Mouse (Mus musculus) gastrocnemius, postnatal 25 days (tissue): ENCODE measurements around the gene Klhdc1. TPM values are rescaled to one million over a fixed set of nuclear protein-coding genes. Genes with fewer than 3 reads are reported as not detected.
A peak's percentile ranks its signal among the peaks of the same experiment; 100 is the strongest.

Experiments
- DNase-seq: peaks from one replicate; pipeline ENCODE4 v3.0.0; 2022
- total RNA-seq, 2 experiments: library from RNA; stranded (reverse); gene quantifications; 1 replicate in 1 of 2; 2 replicates in 1 of 2; pipeline ENCODE4 v1.2.3; 2021

Klhdc1 gene
- total RNA-seq, 2 experiments from 2014 or later = 15.2 to 18.1 TPM

DNA sequence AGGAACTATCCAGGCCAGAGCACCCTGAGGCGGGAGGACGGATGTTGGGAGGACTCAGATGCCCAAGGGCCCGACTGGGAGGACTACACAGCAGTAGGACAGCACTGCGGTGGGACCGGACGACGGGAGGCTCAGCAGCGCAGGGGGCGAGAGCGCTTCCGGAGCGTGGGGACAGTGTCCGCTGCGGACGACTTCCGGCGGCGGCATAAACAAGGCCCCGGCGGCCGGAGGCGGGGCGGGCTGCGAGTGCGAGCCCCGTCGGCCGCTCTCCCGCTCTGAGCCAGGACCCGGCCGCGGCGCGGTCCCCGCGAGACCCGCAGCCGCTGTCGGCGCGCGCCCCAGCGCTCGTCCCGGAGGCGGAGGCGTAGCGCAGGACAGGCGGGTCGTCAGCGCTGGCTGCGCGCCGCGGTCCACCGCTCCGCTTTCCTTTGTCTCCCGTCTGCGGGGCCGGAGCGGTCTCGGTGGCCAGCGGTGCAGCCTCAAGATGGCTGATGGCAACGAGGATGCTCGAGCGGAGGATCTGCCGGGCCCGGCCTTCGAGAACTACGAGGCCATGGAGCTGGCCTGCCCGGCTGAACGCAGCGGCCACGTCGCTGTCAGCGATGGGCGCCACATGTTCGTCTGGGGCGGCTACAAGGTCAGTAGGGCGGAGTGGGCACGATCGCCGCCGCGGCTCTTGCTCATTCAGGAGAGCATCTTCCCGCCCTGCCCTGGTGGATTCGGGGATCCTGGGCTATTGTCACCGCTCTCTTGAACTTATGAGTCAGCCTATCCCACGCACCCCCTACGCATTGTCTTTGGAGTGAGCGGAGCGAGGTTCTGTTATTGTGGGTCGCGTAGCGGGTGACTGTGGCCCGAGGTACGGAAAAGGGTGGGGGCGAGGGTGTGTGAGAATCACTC is 55.8 kb downstream of the Klhdc1 start, which contains the start of gene Klhdc2:
Klhdc2 (plus strand) TSS at position 171 of the 900 bp plus-strand sequence.
- DNase-seq = peak; percentile 88

DNA sequence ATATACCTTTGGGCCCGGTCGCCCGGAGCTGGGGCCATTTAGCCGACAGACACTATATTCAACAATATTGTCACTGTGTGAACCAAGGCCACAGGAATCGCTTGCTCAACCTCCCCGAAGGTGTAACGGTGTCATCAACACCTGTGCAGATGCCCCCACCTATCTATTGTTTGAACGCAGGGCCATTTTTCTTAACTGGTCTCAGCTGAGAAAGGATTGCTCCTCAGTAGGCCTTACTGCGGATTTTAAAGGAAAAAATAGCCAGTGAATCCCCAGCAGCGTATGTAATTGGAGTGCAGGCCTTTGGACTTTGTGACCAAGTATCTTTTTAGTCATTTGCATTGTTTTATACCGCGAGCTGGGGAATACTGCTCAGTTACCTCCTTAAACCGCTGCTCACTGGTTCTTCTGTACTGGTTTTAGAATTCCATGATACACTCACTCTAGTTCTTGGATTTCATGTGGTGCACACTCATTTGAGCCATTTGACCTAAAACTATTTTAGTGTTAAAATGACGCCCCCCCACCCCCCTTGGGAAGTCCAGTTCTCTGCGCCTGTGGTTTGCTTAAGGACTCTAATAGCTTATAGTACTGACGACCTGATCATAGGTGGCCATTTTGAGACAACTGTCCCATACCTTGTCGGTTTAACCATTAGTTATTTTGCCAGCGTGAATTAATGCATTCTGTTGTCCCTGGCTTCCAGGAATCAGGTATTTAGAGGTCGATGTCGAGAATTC is 56.6 kb downstream of the Klhdc1 start:
- DNase-seq = no peak

DNA sequence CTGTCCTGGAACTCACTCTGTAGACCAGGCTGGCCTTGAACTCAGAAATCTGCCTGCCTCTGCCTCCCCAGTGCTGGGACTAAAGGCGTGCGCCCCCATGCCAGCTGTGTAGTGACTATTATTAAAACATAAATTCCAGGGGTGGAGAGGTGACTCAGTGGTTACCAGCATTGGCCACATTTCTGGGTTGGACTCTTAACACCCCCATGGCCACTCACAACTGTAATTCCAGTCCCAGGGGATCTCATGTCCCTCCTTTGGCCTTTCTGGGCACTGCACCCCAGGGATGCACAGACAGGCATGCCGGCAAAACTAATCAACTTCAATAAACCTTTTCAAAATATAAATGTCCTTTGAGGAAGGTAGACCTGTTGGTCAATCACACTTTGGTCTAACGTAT is 57.3 kb downstream of the Klhdc1 start:
- no peak for DNase-seq

DNA sequence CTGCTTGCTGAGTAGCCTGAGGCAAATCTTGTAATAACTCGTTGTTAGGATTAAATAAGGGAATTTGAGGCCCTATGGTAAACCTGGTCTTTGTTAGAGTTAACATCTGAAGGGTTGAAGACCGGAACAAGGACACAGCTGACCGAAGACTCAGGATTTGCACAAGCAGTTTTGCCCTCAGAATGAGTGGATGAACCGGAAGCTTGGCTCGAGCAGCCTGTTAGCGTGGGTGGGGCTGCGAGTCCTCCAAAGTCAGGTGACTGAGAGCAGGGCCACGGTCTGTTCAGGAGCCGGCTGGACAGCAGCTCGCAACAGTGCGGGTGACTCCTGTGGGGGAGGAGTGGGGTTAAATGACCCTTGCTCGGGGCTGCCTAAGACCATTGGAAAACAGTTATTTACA is 58.3 kb downstream of the Klhdc1 start:
- DNase-seq = peak; percentile 36

DNA sequence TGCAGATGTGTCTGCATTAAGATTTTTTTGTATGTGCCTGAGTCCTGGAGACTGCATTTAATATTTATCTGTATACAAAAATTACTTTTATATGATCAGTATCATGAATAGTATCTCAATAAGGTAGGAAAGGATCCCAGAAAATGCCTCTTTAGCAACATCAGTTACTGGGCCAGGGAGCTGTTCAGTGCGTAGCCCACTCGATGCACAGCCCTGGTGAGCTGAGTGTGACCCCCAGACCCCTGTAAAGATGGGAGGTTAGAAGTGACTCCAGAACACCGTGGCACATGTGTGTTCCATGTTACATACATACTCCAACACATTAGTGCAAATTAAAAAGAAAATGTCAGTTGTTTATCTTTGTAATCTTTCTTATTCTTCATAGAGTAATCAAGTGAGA is 58.9 kb downstream of the Klhdc1 start:
- no peak for DNase-seq

DNA sequence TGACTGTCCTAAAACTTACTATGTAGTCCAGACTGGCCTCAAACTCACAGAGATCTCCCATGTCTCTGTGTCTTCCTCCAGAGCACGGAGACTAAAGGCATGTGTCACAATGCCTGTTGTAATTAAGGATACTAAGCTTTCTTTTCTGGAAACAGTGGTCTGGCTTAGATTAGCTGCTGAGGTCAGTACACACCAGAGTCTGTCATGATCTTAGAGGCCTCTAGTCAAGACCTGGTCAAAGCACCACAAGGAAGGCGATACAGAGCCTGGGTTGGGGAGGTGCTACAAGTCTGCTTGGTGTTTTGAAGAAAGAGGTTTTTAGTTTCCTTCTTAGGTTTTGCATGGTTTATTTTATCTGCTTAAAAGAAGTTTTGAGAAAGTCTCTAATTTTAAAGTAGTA is 59.4 kb downstream of the Klhdc1 start:
- DNase-seq = no peak

DNA sequence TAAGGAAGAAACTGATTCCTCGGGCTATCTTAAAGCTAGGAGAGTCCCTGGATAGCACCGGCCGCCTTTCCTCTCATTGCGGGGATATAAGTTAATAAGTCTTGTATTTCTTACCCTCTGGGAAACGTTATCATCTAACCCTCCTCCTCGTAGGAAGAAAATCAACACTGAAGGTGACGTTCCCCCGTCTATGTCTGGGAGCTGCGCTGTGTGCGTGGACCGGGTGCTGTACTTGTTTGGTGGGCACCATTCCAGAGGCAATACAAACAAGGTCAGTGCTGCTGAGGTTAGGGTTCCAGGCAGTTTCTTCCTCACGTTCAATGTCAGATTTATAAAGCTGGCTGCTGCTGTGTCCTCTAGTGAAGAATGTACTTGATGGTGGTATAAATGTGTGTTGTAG is 61.2 kb downstream of the Klhdc1 start:
- no peak for DNase-seq

DNA sequence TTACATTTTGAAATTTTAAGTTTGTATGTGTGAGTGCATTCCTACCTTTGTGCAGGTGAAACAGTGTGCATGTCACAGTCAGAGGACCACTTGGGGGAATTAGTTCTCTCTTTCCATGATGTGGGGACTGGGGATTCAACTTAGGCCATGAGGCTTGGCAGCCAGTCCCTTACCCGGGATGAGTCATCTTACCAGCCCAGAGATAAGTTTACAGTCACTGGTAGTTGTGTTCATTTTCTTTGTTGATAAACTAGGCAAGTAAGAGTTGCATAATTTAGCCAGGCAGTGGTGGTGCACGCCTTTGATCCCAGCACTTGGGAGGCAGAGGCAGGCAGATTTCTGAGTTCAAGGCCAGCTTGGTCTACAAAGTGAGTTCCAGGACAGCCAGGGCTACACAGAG is 63.1 kb downstream of the Klhdc1 start:
- DNase-seq = no peak

DNA sequence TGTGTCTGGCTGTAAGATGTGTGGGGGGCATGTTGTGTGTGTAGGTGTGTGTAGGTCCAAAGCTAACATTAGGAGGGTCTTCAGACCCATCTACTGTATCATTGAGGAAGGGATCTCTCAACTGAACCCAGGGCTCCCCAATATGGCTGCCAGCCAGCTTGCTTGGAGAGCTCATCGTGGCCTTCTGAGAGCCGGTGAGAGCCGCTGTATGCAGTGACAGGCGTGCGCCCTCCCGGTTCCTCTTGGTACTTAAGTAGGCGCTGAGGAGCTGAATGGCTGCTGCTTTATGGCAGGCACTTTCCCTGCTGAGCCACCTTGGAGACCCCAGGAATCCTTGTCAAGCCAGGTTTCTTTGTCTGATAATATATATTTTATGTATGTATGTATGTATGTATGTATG is 65.4 kb downstream of the Klhdc1 start:
- DNase-seq = no peak

DNA sequence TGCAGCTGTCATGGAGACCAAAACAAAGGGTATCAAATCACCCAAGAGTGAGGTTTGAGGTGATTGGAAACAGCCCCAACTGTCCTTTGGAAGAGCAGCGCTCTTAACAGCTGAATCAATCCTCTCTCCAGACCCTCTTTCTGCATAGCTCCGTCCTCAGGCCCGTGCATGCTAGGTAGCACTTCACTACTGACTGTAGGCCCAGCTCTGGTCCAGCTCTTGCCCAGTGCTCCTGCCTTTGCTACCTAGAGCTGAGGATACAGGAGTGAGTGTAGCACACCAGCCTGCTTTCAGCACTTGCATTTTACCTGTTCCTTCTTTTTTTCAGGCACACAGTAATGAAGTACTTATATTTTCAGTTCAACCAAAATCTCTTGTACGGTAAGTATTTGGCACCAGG is 68.7 kb downstream of the Klhdc1 start:
- DNase-seq = no peak

DNA sequence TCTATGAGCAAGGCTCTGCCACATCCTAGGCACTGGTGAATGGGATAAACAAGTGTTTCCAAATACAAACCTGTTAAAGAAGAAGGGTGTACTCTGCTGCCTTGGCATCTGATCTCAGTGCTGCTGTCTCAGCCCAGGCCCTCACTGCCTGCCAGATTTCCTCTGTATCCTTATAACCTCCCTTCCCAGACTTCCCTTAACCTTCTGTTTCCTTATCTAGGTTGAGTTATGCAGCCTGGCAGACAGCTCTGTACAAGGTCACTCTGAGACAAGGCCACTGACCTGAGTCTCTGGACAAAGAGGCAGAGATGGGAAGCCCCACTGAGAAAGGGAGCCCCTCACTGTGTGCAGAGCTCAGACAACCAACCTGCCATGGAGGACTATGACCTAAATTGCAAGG is 77.5 kb downstream of the Klhdc1 start:
- DNase-seq = no peak

DNA sequence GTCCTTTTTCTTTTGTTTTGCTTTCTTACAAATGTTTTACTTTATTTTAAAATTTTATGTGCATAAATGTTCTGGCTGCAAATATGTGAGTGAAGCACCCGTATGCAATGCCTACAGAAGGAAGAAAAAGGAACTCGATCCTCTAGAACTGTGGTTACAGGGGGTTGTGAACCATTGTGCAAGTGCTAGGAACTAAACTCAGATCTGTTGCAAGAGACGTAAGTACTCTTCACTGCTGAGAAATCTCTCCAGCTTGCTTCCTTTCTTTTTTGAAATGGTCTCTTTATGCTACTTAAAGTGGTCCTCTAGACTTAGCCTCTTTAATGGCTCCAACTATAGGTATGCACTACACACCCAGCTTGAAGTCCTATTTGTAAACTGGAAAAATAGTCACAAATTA is 90.2 kb downstream of the Klhdc1 start:
- DNase-seq = no peak

DNA sequence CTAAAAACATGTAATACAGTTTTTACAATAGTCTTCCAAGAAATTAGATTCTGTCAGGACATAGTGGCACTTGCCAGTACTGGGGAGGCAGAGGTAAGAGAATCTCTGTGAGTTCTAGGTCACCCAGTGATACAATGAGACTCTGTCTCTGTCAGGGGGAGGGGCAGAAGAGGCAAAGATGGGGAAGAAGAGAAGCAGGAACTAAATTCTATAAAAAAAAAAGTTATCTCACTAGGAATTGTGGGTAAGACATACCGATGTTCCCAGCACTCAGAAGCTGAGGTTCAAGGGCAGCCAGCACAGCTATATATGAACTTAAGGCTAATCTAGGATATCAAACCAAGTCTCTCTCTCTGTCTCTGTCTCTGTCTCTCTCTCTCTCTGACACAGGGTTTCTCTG is 91.2 kb downstream of the Klhdc1 start:
- no peak for DNase-seq

DNA sequence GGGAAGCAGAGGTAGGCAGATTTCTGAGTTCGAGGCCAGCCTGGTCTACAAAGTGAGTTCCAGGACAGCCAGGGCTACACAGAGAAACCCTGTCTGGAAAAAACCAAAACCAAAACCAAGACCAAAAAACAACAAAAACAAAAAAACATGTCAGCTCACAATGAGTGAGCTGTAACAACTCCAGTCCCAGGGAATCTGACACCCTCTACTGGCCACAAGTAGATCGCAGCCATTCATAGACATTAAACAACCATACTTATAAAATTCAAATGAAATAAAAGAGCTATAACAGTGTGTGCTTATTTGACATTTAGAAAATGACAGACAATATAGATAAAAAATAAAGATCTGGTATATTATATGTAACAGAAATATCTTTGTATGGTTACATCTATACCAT is 92.6 kb downstream of the Klhdc1 start:
- no peak for DNase-seq

Other genes starting within 250 kb of the Klhdc1 start
- 100 to 1,000 TPM; 781 to 812 TPM for gene Rps29, start 82.0 kb upstream of the Klhdc1 start, total RNA-seq
- gene Lrr1, start 72.4 kb upstream of the Klhdc1 start, total RNA-seq = not detected
- 100 to 1,000 TPM; 280 to 315 TPM for gene Rpl36al, start 57.1 kb upstream of the Klhdc1 start, total RNA-seq
- gene Mgat2, start 57.0 kb upstream of the Klhdc1 start, total RNA-seq = 1 to 10 TPM; 9.0 to 9.5 TPM
- 1 to 10 TPM; 1.7 to 1.8 TPM for gene Gm49383, start 44.1 kb upstream of the Klhdc1 start, total RNA-seq
- gene Dnaaf2, start 42.7 kb upstream of the Klhdc1 start, total RNA-seq = under 1 TPM; 0.56 to 0.62 TPM
- gene Gm49384, start 36.9 kb upstream of the Klhdc1 start, total RNA-seq = 1 to 10 TPM; 1.8 to 2.4 TPM
- under 1 TPM; 0.38 to 0.72 TPM for gene Pole2, start 13.0 kb upstream of the Klhdc1 start, total RNA-seq
- gene Klhdc2, start 55.5 kb downstream of the Klhdc1 start, total RNA-seq = 100 to 1,000 TPM in 1 of 2 experiments, 10 to 100 TPM in 1; 90.5 to 104 TPM
- 10 to 100 TPM; 17.1 to 20.8 TPM for gene Nemf, start 116.0 kb downstream of the Klhdc1 start, total RNA-seq
- gene Arf6, start 131.0 kb downstream of the Klhdc1 start, total RNA-seq = 10 to 100 TPM; 20.1 to 23.5 TPM
- not detected for gene Gm9887, start 131.3 kb downstream of the Klhdc1 start, total RNA-seq